Comparison of ENCODE assay signal across 7 mouse cellular contexts in genomic region chr9:99799387-99800021, GRCm38 (mm10).
DNase-seq lines count a peak whose midpoint lies in the region; ATAC-seq and TF ChIP-seq lines count a peak whose summit lies in the region.

No protein-coding gene starts in this region.

- peak overlapping the region; percentile 49 for H3K9ac ChIP-seq in embryonic facial prominence, embryonic 14.5 days (ENCODE audit: low read depth, low read length)
- peak overlapping the region; percentile 34; the same call in 1 of the 2 replicates for H3K9ac ChIP-seq in hindbrain, embryonic 15.5 days
- H3K9ac ChIP-seq in liver, postnatal 0 days (replicated peaks) = no peak overlapping the region
- peak overlapping the region; percentile 15; the same call in 1 of the 2 replicates for H3K9ac ChIP-seq in stomach, embryonic 14.5 days (replicated peaks; ENCODE audit: low read depth, low read length)

- H3K36me3 ChIP-seq in embryonic facial prominence, embryonic 14.5 days (ENCODE audit: control insufficient read depth, insufficient read depth, low read length) = no peaks in the 10 kb centered on the region
- no peaks in the 10 kb centered on the region for H3K36me3 ChIP-seq in hindbrain, embryonic 15.5 days
- no peaks in the 10 kb centered on the region for H3K36me3 ChIP-seq in liver, postnatal 0 days (replicated peaks; ENCODE audit: insufficient read depth, low read length)
- H3K36me3 ChIP-seq in stomach, embryonic 14.5 days (ENCODE audit: control insufficient read depth, insufficient read depth, low read length) = no peaks in the 10 kb centered on the region

- no peak for DNase-seq in left cerebral cortex, adult 2 months (ENCODE audit: extremely low spot score in 1 of 2, low spot score in 2 of 2)
- DNase-seq in left cerebral cortex, adult 11 months (ENCODE audit: low spot score) = no peak
- peak; percentile 77 for DNase-seq in embryonic facial prominence, embryonic 14.5 days (ENCODE audit: low spot score)
- no peak for DNase-seq in liver, postnatal 0 days
- DNase-seq in gastrocnemius, postnatal 14 days = no peak

- ATAC-seq in embryonic facial prominence, embryonic 14.5 days (ENCODE audit: low read depth) = peak; percentile 92
- ATAC-seq in hindbrain, embryonic 15.5 days (ENCODE audit: low FRiP score, low read depth) = peak; percentile 91
- ATAC-seq in liver, postnatal 0 days = no peak
- no peak; the same call in 1 of the 2 replicates for ATAC-seq in stomach, embryonic 14.5 days (ENCODE audit: insufficient number of reproducible peaks, insufficient read depth, low FRiP score, low read depth)

- H3K27ac ChIP-seq in left cerebral cortex, adult 2 months = peak overlapping the region; percentile 41; the same call in 1 of the 2 replicates
- no peak overlapping the region for H3K27ac ChIP-seq in embryonic facial prominence, embryonic 14.5 days (replicated peaks; ENCODE audit: low read depth, low read length)
- peak overlapping the region; percentile 15; the same call in 1 of the 2 replicates for H3K27ac ChIP-seq in hindbrain, embryonic 15.5 days (replicated peaks)
- no peak overlapping the region for H3K27ac ChIP-seq in liver, postnatal 0 days (ENCODE audit: low read depth)
- H3K27ac ChIP-seq in stomach, embryonic 14.5 days (ENCODE audit: low read length) = no peak overlapping the region

- H3K27me3 ChIP-seq in embryonic facial prominence, embryonic 14.5 days (replicated peaks; ENCODE audit: control insufficient read depth, insufficient read depth, low read length) = no peaks in the 10 kb centered on the region
- H3K27me3 ChIP-seq in hindbrain, embryonic 15.5 days = no peaks in the 10 kb centered on the region
- peaks cover 16% of the 10 kb centered on the region for H3K27me3 ChIP-seq in liver, postnatal 0 days (ENCODE audit: insufficient read depth, low read length)
- H3K27me3 ChIP-seq in stomach, embryonic 14.5 days (ENCODE audit: control insufficient read depth, insufficient read depth, low read length) = no peaks in the 10 kb centered on the region

- peak overlapping the region; percentile 72 for H3K4me2 ChIP-seq in embryonic facial prominence, embryonic 14.5 days (ENCODE audit: low read depth, low read length)
- peak overlapping the region; percentile 50 for H3K4me2 ChIP-seq in hindbrain, embryonic 15.5 days
- H3K4me2 ChIP-seq in liver, postnatal 0 days (ENCODE audit: low read depth, low read length) = peak overlapping the region; percentile 53
- peak overlapping the region; percentile 66 for H3K4me2 ChIP-seq in stomach, embryonic 14.5 days (replicated peaks; ENCODE audit: low read depth, low read length)

- no peak for TF ChIP-seq EP300 in liver, postnatal 0 days (IDR thresholded peaks at IDR 0.05; ENCODE audit: low read depth)

- intact Hi-C loops in left cerebral cortex, adult 2 months (cut with DNase I) = no loop called here
- intact Hi-C loops in gastrocnemius, postnatal 14 days (cut with DNase I; ENCODE audit: low total_unique reads) = no loop called here

- WGBS in embryonic facial prominence, embryonic 14.5 days = under 1% methylated on average over 16 of the region's 16 CpGs
- under 1% methylated on average over 16 of the region's 16 CpGs for WGBS in hindbrain, embryonic 15.5 days
- WGBS in liver, postnatal 0 days (ENCODE audit: insufficient replicate concordance) = 9% methylated on average over 16 of the region's 16 CpGs
- WGBS in stomach, embryonic 14.5 days = 3% methylated on average over 16 of the region's 16 CpGs

- H3K4me3 ChIP-seq in left cerebral cortex, adult 2 months = peak overlapping the region; percentile 21; the same call in 1 of the 2 replicates
- H3K4me3 ChIP-seq in embryonic facial prominence, embryonic 14.5 days (ENCODE audit: low read depth, low read length) = peak overlapping the region; percentile 36
- H3K4me3 ChIP-seq in hindbrain, embryonic 15.5 days = peak overlapping the region; percentile 27
- H3K4me3 ChIP-seq in liver, postnatal 0 days (ENCODE audit: low read depth, low read length) = peak overlapping the region; percentile 9
- H3K4me3 ChIP-seq in stomach, embryonic 14.5 days (ENCODE audit: low read depth, low read length) = peak overlapping the region; percentile 33

- peaks cover 14% of the 10 kb centered on the region; the same call in 1 of the 2 replicates for H3K4me1 ChIP-seq in embryonic facial prominence, embryonic 14.5 days (ENCODE audit: control insufficient read depth, insufficient read depth, low read length)
- H3K4me1 ChIP-seq in hindbrain, embryonic 15.5 days (replicated peaks) = peaks cover 22% of the 10 kb centered on the region
- 0 out of 2 replicates have a peak, but pooled peaks cover 3% of the 10 kb centered on the region for H3K4me1 ChIP-seq in liver, postnatal 0 days (ENCODE audit: insufficient read depth)
- H3K4me1 ChIP-seq in stomach, embryonic 14.5 days (ENCODE audit: control insufficient read depth, insufficient read depth, low read length) = no peaks in the 10 kb centered on the region

- TF ChIP-seq CTCF in left cerebral cortex, adult 2 months (IDR thresholded peaks at IDR 0.05) = no peak
- no peak for TF ChIP-seq CTCF in liver, postnatal 0 days (IDR thresholded peaks at IDR 0.05; ENCODE audit: low read depth)

- no peaks in the 10 kb centered on the region for H3K9me3 ChIP-seq in embryonic facial prominence, embryonic 14.5 days (ENCODE audit: control insufficient read depth, low read length)
- no peaks in the 10 kb centered on the region for H3K9me3 ChIP-seq in hindbrain, embryonic 15.5 days
- no peaks in the 10 kb centered on the region for H3K9me3 ChIP-seq in liver, postnatal 0 days (ENCODE audit: low read length)
- H3K9me3 ChIP-seq in stomach, embryonic 14.5 days (ENCODE audit: control insufficient read depth, low read depth, low read length) = no peaks in the 10 kb centered on the region

Comparison
In these comparisons a context has a peak if more than half of its experiments do, and no peak if none do; other contexts are left out.
1. H3K27ac ChIP-seq: peak in left cerebral cortex, adult 2 months (single experiment) and hindbrain, embryonic 15.5 days (single experiment); none in embryonic facial prominence, embryonic 14.5 days (single experiment), liver, postnatal 0 days (single experiment) and stomach, embryonic 14.5 days (single experiment).
2. ATAC-seq: peak in embryonic facial prominence, embryonic 14.5 days (single experiment) and hindbrain, embryonic 15.5 days (single experiment); none in liver, postnatal 0 days (single experiment) and stomach, embryonic 14.5 days (single experiment).
3. Peak in every context shown above with its lines, with median percentiles within 50 percentile points of each other: H3K4me3 ChIP-seq and H3K4me2 ChIP-seq.